8 mouse cellular contexts compared by ENCODE assay signal in the genomic region with DNA sequence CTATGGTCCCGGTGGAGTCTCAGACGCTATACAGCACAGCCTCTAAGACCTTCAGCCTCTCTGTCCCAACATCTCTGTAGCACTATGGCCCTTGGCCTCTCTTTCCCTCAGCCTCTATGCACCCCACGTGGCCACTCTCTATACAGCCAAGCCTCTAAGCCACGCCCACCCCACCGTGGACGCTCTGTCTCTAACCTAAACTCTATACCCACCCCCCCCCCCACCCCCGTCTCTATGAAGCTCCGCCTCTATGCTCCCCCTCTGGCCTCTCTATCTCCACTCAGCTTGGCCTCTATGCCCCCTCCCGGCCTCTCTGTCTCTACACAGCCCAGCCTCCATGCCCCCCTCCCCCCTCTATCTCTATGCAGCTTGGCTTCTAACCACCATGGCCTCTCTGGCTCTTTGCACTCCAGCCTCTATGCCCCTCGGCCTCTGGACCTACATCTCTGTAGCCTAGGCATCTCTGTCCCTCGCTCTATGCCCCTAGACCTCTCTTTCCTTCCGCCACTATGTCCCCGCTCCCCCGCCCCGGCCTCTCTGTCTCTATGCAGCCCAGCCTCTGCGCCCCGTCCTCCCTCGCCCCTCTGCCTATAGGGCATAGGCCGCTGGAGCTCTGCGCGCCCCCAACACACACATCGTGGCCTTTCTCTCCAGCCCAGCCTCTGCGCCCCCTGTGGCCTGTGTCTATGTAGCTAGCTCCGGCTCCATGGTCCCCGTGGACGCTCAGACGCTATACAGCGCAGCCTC. TPM values are rescaled to one million over a fixed set of nuclear protein-coding genes. Genes with fewer than 3 reads are reported as not detected.
DNase-seq lines count a peak whose midpoint lies in the region; ATAC-seq and TF ChIP-seq lines count a peak whose summit lies in the region.

No protein-coding gene starts in this region.

- H3K9ac ChIP-seq in heart, embryonic 13.5 days, result peak overlapping the region; percentile 73
- peak overlapping the region; percentile 23; the same call in 1 of the 2 replicates for H3K9ac ChIP-seq in kidney, embryonic 15.5 days
- peak overlapping the region; percentile 48 for H3K9ac ChIP-seq in neural tube, embryonic 14.5 days (replicated peaks; ENCODE audit: low read depth, low read length)

- H3K4me2 ChIP-seq in heart, embryonic 13.5 days, result peak overlapping the region; percentile 75
- H3K4me2 ChIP-seq in kidney, embryonic 15.5 days, result peak overlapping the region; percentile 65
- peak overlapping the region; percentile 40 for H3K4me2 ChIP-seq in neural tube, embryonic 14.5 days (ENCODE audit: low read depth, low read length)

- ATAC-seq in heart, embryonic 13.5 days (ENCODE audit: extremely low read depth, insufficient number of reproducible peaks, low FRiP score, low TSS enrichment), result peak; percentile 80
- peak; percentile 88 for ATAC-seq in kidney, embryonic 15.5 days (replicated peaks; ENCODE audit: low FRiP score)
- peak; percentile 89 for ATAC-seq in neural tube, embryonic 14.5 days (ENCODE audit: low read depth)

- H3K9me3 ChIP-seq in heart, embryonic 13.5 days, result no peaks in the 10 kb centered on the region
- no peaks in the 10 kb centered on the region for H3K9me3 ChIP-seq in kidney, embryonic 15.5 days (replicated peaks)
- no peaks in the 10 kb centered on the region for H3K9me3 ChIP-seq in neural tube, embryonic 14.5 days (ENCODE audit: control insufficient read depth, low read length)

- 12% methylated on average over 25 of the region's 28 CpGs for WGBS in heart, embryonic 13.5 days
- 18% methylated on average over 27 of the region's 28 CpGs for WGBS in kidney, embryonic 15.5 days
- 30% methylated on average over 28 of the region's 28 CpGs for WGBS in lung, adult 2 months
- WGBS in neural tube, embryonic 14.5 days, result 17% methylated on average over 28 of the region's 28 CpGs

- peak overlapping the region; percentile 75 for H3K27ac ChIP-seq in heart, embryonic 13.5 days (replicated peaks)
- peak overlapping the region; percentile 81 for H3K27ac ChIP-seq in kidney, embryonic 15.5 days
- peak overlapping the region; percentile 85 for H3K27ac ChIP-seq in neural tube, embryonic 14.5 days (ENCODE audit: low read depth, low read length)

- TF ChIP-seq CTCF in lung, adult 2 months (IDR thresholded peaks at IDR 0.05; ENCODE audit: insufficient read depth, low read length), result no peak

- peak overlapping the region; percentile 52 for H3K4me3 ChIP-seq in heart, embryonic 13.5 days
- peak overlapping the region; percentile 45 for H3K4me3 ChIP-seq in kidney, embryonic 15.5 days (replicated peaks)
- peak overlapping the region; percentile 68 for H3K4me3 ChIP-seq in lung, adult 2 months (replicated peaks; ENCODE audit: extremely low read depth, low read depth, low read length)
- peak overlapping the region; percentile 30 for H3K4me3 ChIP-seq in neural tube, embryonic 14.5 days (ENCODE audit: low read depth, low read length)

- TF ChIP-seq POLR2A in lung, adult 2 months (IDR thresholded peaks at IDR 0.05; ENCODE audit: borderline replicate concordance, extremely low read depth, low read depth, low read length), result no peak

- no peaks in the 10 kb centered on the region for H3K36me3 ChIP-seq in heart, embryonic 13.5 days
- no peaks in the 10 kb centered on the region for H3K36me3 ChIP-seq in kidney, embryonic 15.5 days
- no peaks in the 10 kb centered on the region for H3K36me3 ChIP-seq in neural tube, embryonic 14.5 days (ENCODE audit: control insufficient read depth, insufficient read depth, low read length)

- H3K4me1 ChIP-seq in heart, embryonic 13.5 days, result 0 out of 2 replicates have a peak, but pooled peaks cover 3% of the 10 kb centered on the region
- H3K4me1 ChIP-seq in kidney, embryonic 15.5 days, result no peaks in the 10 kb centered on the region
- H3K4me1 ChIP-seq in lung, adult 2 months (ENCODE audit: control insufficient read depth, insufficient read depth, low read length), result no peaks in the 10 kb centered on the region
- H3K4me1 ChIP-seq in neural tube, embryonic 14.5 days (ENCODE audit: control insufficient read depth, insufficient read depth, low read length), result no peaks in the 10 kb centered on the region

- DNase-seq in urinary bladder, postnatal 14 days (ENCODE audit: low spot score), result peak; percentile 47
- no peak for DNase-seq in urinary bladder, adult 2 months (ENCODE audit: low spot score)
- DNase-seq in embryo, embryonic 10 days (ENCODE audit: low spot score), result peak; percentile 94
- no peak for DNase-seq in lung, adult 2 months
- DNase-seq in testis, postnatal 14 days (ENCODE audit: low spot score), result peak; percentile 83

- no peaks in the 10 kb centered on the region for H3K27me3 ChIP-seq in heart, embryonic 13.5 days (replicated peaks)
- H3K27me3 ChIP-seq in kidney, embryonic 15.5 days, result no peaks in the 10 kb centered on the region
- no peaks in the 10 kb centered on the region for H3K27me3 ChIP-seq in neural tube, embryonic 14.5 days (ENCODE audit: control insufficient read depth, insufficient read depth, low read length)

RNA-seq across cellular contexts. Expression of a gene that starts 11.3 kb away (rescaled TPM):
- polyA plus RNA-seq in urinary bladder, adult 2 months (2012; rRNA removed), result 23.4 and 38.4 TPM in 2 replicates
- 51.5 and 51.9 TPM in 2 replicates for polyA plus RNA-seq in heart, embryonic 13.5 days (2015; fragmentation: Nextera tagmentation; extraction: Ambion mirVana)
- polyA plus RNA-seq in kidney, embryonic 15.5 days (2015; fragmentation: Nextera tagmentation; extraction: Ambion mirVana), result 64.1 TPM in 2 replicates
- 9.6 and 15.9 TPM in 2 replicates for polyA plus RNA-seq in lung, adult 2 months (2012; rRNA removed)
- polyA plus RNA-seq in neural tube, embryonic 14.5 days (2014; fragmentation: Nextera tagmentation; extraction: Ambion mirVana), result 69.5 and 79.6 TPM in 2 replicates

Comparison
In these comparisons a context has a peak if more than half of its experiments do, and no peak if none do; other contexts are left out.
1. DNase-seq: peak in urinary bladder, postnatal 14 days (single experiment), embryo, embryonic 10 days (single experiment) and testis, postnatal 14 days (single experiment); none in urinary bladder, adult 2 months (single experiment) and lung, adult 2 months (single experiment).
2. H3K9ac ChIP-seq: peak in every context shown above with its lines; median percentile 73 in heart, embryonic 13.5 days; 48 in neural tube, embryonic 14.5 days; 23 in kidney, embryonic 15.5 days.
3. Peak in every context shown above with its lines, with median percentiles within 50 percentile points of each other: ATAC-seq, H3K27ac ChIP-seq, H3K4me2 ChIP-seq and H3K4me3 ChIP-seq.